ENCODE assay signal across 8 mouse cellular contexts in genomic region chr4:147407463-147407822, GRCm38 (mm10). TPM values are rescaled to one million over a fixed set of nuclear protein-coding genes. Genes with fewer than 3 reads are reported as not detected.
DNase-seq lines count a peak whose midpoint lies in the region; ATAC-seq and TF ChIP-seq lines count a peak whose summit lies in the region.
"Had no signal": no experiment of that assay in that cellular context is flagged by ENCODE, and none has a peak within 500 bp of the region (broad histone marks: within the 10 kb centered on the region; RNA-seq: fewer than 3 reads in every experiment).

No protein-coding gene starts in this region.

- ATAC-seq in lung, embryonic 15.5 days (ENCODE audit: borderline replicate concordance, extremely low read depth, low FRiP score, low TSS enrichment), result no peak
- peak; percentile 21 for ATAC-seq in forebrain, embryonic 12.5 days (ENCODE audit: low FRiP score)
- ATAC-seq in limb, embryonic 12.5 days (ENCODE audit: insufficient number of reproducible peaks, insufficient read depth, low FRiP score, low TSS enrichment, low read depth), result 0 out of 2 replicates have a peak, but pooled peaks have one; percentile 23

- H3K4me2 ChIP-seq in lung, embryonic 15.5 days, result peak overlapping the region; percentile 77
- peak overlapping the region; percentile 57 for H3K4me2 ChIP-seq in forebrain, embryonic 12.5 days
- H3K4me2 ChIP-seq in limb, embryonic 12.5 days, result peak overlapping the region; percentile 61

- no peaks in the 10 kb centered on the region for H3K27me3 ChIP-seq in lung, embryonic 15.5 days
- no peaks in the 10 kb centered on the region for H3K27me3 ChIP-seq in forebrain, embryonic 12.5 days
- H3K27me3 ChIP-seq in limb, embryonic 12.5 days, result no peaks in the 10 kb centered on the region

- peak overlapping the region; percentile 50 for H3K9ac ChIP-seq in lung, embryonic 15.5 days
- peak overlapping the region; percentile 59 for H3K9ac ChIP-seq in forebrain, embryonic 12.5 days
- peak overlapping the region; percentile 80 for H3K9ac ChIP-seq in limb, embryonic 12.5 days (replicated peaks)

- H3K4me1 ChIP-seq in lung, embryonic 15.5 days, result no peaks in the 10 kb centered on the region
- no peaks in the 10 kb centered on the region for H3K4me1 ChIP-seq in forebrain, embryonic 12.5 days
- no peaks in the 10 kb centered on the region for H3K4me1 ChIP-seq in limb, embryonic 12.5 days (replicated peaks)
- 0 out of 2 replicates have a peak, but pooled peaks cover 3% of the 10 kb centered on the region for H3K4me1 ChIP-seq in olfactory bulb, adult 2 months (ENCODE audit: control insufficient read depth, insufficient read depth, low read length)

- H3K27ac ChIP-seq in lung, embryonic 15.5 days, result no peak overlapping the region
- peak overlapping the region; percentile 38; the same call in 1 of the 2 replicates for H3K27ac ChIP-seq in forebrain, embryonic 12.5 days
- H3K27ac ChIP-seq in limb, embryonic 12.5 days, result peak overlapping the region; percentile 70; the same call in 1 of the 2 replicates
- no peak overlapping the region for H3K27ac ChIP-seq in olfactory bulb, adult 2 months (ENCODE audit: insufficient read depth, low read depth, low read length)

- peaks cover 37% of the 10 kb centered on the region for H3K9me3 ChIP-seq in lung, embryonic 15.5 days
- peaks cover 47% of the 10 kb centered on the region for H3K9me3 ChIP-seq in forebrain, embryonic 12.5 days
- peaks cover 47% of the 10 kb centered on the region for H3K9me3 ChIP-seq in limb, embryonic 12.5 days

- TF ChIP-seq CTCF in olfactory bulb, adult 2 months (IDR thresholded peaks at IDR 0.05; ENCODE audit: insufficient read depth, low read depth, low read length), result no peak

- no peak for DNase-seq in lung, postnatal 10 days
- DNase-seq in natural killer cell, adult 2 months (ENCODE audit: low spot score in 2 of 2), result no peak
- DNase-seq in lung, postnatal 4 days, result no peak
- DNase-seq: lung, postnatal 14 days had no signal

- 0 out of 2 replicates have a peak, but pooled peaks cover 4% of the 10 kb centered on the region for H3K36me3 ChIP-seq in lung, embryonic 15.5 days
- no peaks in the 10 kb centered on the region; the same call in 1 of the 2 replicates for H3K36me3 ChIP-seq in forebrain, embryonic 12.5 days (replicated peaks)
- peaks cover 7% of the 10 kb centered on the region; the same call in 1 of the 2 replicates for H3K36me3 ChIP-seq in limb, embryonic 12.5 days

- H3K4me3 ChIP-seq in lung, embryonic 15.5 days, result peak overlapping the region; percentile 45
- peak overlapping the region; percentile 46 for H3K4me3 ChIP-seq in forebrain, embryonic 12.5 days (replicated peaks)
- peak overlapping the region; percentile 49 for H3K4me3 ChIP-seq in limb, embryonic 12.5 days (replicated peaks)
- peak overlapping the region; percentile 86 for H3K4me3 ChIP-seq in olfactory bulb, adult 2 months (ENCODE audit: insufficient read depth, low read depth, low read length)

- no peak for TF ChIP-seq POLR2A in olfactory bulb, adult 2 months (IDR thresholded peaks at IDR 0.05; ENCODE audit: insufficient read depth, low read depth, low read length)

- WGBS in lung, embryonic 15.5 days, result 5% methylated on average over 11 of the region's 13 CpGs
- 4% methylated on average over 13 of the region's 13 CpGs for WGBS in forebrain, embryonic 12.5 days
- 3% methylated on average over 13 of the region's 13 CpGs for WGBS in limb, embryonic 12.5 days
- 5% methylated on average over 13 of the region's 13 CpGs for WGBS in olfactory bulb, adult 2 months

RNA-seq across cellular contexts. Expression of gene Zfp978, which starts 46.3 kb away (rescaled TPM):
- 0.19 and 0.22 TPM in 2 replicates for polyA plus RNA-seq in lung, embryonic 15.5 days (2015; fragmentation: Nextera tagmentation; extraction: Ambion mirVana)
- not detected in 2 replicates for polyA plus RNA-seq in forebrain, embryonic 12.5 days (2016; fragmentation: Nextera tagmentation; extraction: Ambion mirVana)
- polyA plus RNA-seq in limb, embryonic 12.5 days (2016; fragmentation: Nextera tagmentation; extraction: Ambion mirVana), result 0.26 TPM in 1 of 2 replicates, not detected in the other
- polyA plus RNA-seq in olfactory bulb, adult 2 months (2012; ENCODE audit: insufficient read depth, insufficient read length, low replicate concordance, missing spikeins), result not detected in 2 replicates

Comparison
In these comparisons a context has a peak if more than half of its experiments do, and no peak if none do; other contexts are left out.
1. H3K27ac ChIP-seq: peak in forebrain, embryonic 12.5 days (single experiment) and limb, embryonic 12.5 days (single experiment); none in lung, embryonic 15.5 days (single experiment) and olfactory bulb, adult 2 months (single experiment).
2. Peak in every context shown above with its lines, with median percentiles within 50 percentile points of each other: H3K4me2 ChIP-seq, H3K4me3 ChIP-seq and H3K9ac ChIP-seq.